Mouse (Mus musculus) embryonic fibroblast, embryonic 13.5 days (primary cell): Measurements from ENCODE around the gene Kif21b. TPM values are rescaled to one million over a fixed set of nuclear protein-coding genes. Genes with fewer than 3 reads are reported as not detected.
A peak's percentile ranks its signal among the peaks of the same experiment; 100 is the strongest.

Experiments
- H3K27ac ChIP-seq: 2 replicates; pipeline ENCODE4 v1.5.1; 2012; ENCODE audit warnings: low read length, control low read depth, inconsistent platforms; ENCODE audit not compliant: insufficient read depth
- H3K4me1 ChIP-seq: 2 replicates; pipeline ENCODE4 v1.6.1; 2011; ENCODE audit warnings: low read length; ENCODE audit not compliant: control insufficient read depth, insufficient read depth
- H3K4me3 ChIP-seq: 2 replicates; pipeline ENCODE4 v1.5.1; 2011; ENCODE audit warnings: mild to moderate bottlenecking, control low read depth, low read length; ENCODE audit not compliant: insufficient read depth
- CTCF ChIP-seq: IDR thresholded peaks from 2 replicates; pipeline ENCODE4 v1.5.1; 2011; ENCODE audit warnings: mild to moderate bottlenecking, control low read depth, low read length, moderate library complexity, borderline replicate concordance; ENCODE audit not compliant: insufficient read depth
- POLR2A ChIP-seq: IDR thresholded peaks from 2 replicates; pipeline ENCODE4 v1.6.1; 2011; ENCODE audit warnings: low read depth, mild to moderate bottlenecking, control low read depth, low read length, moderate library complexity
- polyA plus RNA-seq: library from polyadenylated mRNA; stranded (reverse); fragments of >200 nt; gene quantifications from 2 replicates; pipeline ENCODE4 v1.2.4, GENCODE M21; 2011; ENCODE audit warnings: low read depth; ENCODE audit not compliant: missing spikeins, insufficient read length

The Kif21b gene
- polyA plus RNA-seq, 1 experiment, result 19.4 TPM

DNA sequence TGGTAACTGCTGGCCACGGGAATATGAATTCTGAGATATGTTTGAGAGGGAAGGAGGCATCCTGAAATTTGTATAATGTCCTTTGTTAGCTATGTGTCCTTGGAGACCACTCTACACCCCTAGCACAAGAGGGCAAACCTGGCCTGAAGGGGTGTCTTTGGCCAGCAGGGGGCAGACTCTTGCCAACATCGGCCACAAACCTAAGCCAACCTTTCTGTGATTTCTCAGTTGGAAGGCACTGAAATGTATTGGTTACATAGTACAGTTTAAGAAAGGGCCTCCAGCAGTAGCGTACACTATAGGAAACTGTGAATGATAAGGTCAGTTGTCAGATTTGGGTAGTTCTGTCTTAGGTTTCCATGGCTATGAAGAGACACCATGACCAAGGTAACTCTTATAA is 15.0 kb upstream of the Kif21b start:
- H3K4me1 ChIP-seq, result no peaks in the 10 kb centered on the region
- no peak overlapping the region for H3K27ac ChIP-seq
- TF ChIP-seq POLR2A (no peak), CTCF (peak; percentile 59)
- H3K4me3 ChIP-seq, result no peak overlapping the region

- Histone ChIP-seq H3K27ac (no peak overlapping the region), H3K4me3 (no peak overlapping the region), H3K4me1 (no peaks in the 10 kb centered on the region)
- TF ChIP-seq POLR2A (no peak), CTCF (no peak)
These were observed 14.1 kb upstream of the Kif21b start for GRCm38 (mm10) chr1:136117069-136117468.

DNA sequence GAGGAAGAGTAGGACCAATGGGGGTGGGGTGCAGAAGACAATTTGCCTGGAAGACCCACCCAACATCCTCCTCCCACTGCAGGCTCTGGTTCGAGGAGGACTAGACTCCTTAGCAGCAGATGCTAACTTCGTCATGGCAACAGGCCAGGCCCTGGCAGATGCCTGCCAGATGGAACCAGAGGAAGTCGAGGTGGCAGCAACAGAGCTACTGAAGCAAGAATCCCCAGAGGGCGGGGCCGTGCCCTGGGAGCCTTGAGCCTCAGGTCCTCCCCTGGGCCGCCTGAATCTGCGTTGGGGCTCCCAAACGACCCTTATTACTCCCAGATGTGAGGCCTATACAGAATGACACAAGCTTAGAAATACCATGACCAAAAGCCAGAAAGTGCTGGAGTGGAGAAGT is 12.3 kb upstream of the Kif21b start:
- no peaks in the 10 kb centered on the region for H3K4me1 ChIP-seq
- no peak overlapping the region for H3K4me3 ChIP-seq
- no peak for TF ChIP-seq CTCF
- TF ChIP-seq POLR2A, result no peak
- no peak overlapping the region for H3K27ac ChIP-seq

DNA sequence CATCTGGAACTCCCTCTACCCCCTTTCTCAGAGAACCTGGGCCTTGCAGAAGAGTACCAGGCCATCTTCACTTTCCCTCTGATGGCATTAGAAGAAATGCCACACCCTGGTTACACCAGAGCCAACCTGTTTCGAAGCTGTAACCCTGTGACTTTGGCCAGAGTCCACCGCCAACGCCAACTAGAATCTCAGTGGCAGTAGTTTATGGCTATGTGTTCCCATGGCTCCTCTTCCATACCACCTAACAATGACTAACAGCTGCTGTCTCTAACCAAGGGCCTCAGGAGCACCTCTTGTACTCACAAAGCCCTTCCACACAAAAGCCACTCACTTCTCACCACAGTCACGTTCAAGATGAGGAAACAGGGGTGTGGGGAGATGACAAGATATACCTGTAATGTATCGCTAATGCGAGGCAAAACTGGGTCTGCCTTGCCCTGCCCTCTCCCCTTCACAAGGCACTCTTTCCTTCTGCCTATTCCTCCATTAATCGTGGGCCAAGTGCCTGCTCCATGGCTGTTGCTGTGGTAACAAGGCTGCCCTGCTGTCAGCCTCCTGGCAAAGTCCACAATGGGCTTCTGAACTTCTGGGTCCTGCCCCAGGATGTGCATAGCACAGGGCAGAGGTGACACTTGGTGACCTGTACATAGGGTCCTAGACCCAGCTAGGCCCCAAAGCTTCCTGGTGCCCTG is 11.5 kb upstream of the Kif21b start:
- Histone ChIP-seq H3K4me1 (no peaks in the 10 kb centered on the region), H3K4me3 (no peak overlapping the region), H3K27ac (no peak overlapping the region)
- TF ChIP-seq CTCF (no peak), POLR2A (no peak; the same call in 1 of the 2 replicates)

DNA sequence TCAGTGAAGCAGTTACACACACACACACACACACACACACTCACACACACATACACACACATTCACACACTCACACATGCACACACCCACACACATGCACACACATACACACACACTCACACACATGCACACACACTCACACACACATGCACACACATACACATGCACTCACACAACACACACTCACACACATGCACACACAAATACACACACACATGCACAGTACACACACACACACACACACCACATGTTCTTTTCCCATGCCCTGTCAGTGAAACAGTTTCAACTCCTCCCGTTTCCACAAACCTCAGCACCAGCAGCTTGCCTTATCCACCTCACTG is 11.0 kb upstream of the Kif21b start:
- no peak overlapping the region for H3K27ac ChIP-seq
- peak; percentile 54 for TF ChIP-seq POLR2A
- no peak for TF ChIP-seq CTCF
- H3K4me1 ChIP-seq, result no peaks in the 10 kb centered on the region
- no peak overlapping the region for H3K4me3 ChIP-seq

- TF ChIP-seq POLR2A (no peak), CTCF (no peak)
- no peak overlapping the region for H3K4me3 ChIP-seq
- H3K27ac ChIP-seq, result no peak overlapping the region
- H3K4me1 ChIP-seq, result no peaks in the 10 kb centered on the region
These were observed 10.4 kb upstream of the Kif21b start for GRCm38 (mm10) chr1:136120785-136121184.

GRCm38 (mm10) chr1:136122030-136122429 is 9.2 kb upstream of the Kif21b start:
- Histone ChIP-seq H3K27ac (no peak overlapping the region), H3K4me3 (no peak overlapping the region), H3K4me1 (peaks cover 9% of the 10 kb centered on the region)
- no peak for TF ChIP-seq CTCF
- no peak; the same call in 1 of the 2 replicates for TF ChIP-seq POLR2A

DNA sequence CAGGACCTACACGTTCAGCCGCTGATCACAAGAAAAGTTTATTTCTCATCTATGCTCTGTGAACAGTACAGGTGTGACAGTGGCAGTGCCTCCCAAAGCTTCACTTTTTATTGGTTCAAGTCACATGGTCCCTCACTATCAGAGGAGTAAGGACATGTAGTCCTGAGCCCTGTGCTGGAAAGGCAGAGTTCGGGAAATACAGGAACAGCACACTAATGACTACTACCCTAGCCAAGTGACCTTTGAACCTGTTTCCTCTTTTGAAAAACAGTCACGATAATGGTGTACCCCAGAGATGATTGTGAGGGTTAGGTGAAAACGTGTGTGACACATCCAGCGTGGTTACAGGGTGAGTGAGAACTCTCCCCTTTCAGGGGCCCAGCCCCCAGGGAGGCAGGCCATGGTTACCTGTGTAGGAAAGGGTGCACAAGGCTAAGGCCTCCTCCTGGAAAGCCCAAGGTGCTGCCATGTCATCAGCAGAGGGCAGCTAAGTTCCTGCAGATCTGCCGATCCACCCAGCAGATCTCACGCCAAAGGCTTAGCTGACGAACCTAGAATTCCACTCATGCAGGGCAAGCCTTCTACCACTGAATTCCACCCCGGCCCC is 4.9 kb upstream of the Kif21b start:
- TF ChIP-seq POLR2A, result no peak; the same call in 1 of the 2 replicates
- TF ChIP-seq CTCF, result no peak
- H3K4me1 ChIP-seq, result peaks cover 29% of the 10 kb centered on the region
- H3K27ac ChIP-seq, result no peak overlapping the region
- H3K4me3 ChIP-seq, result no peak overlapping the region

GRCm38 (mm10) chr1:136126895-136127294 is 4.3 kb upstream of the Kif21b start:
- H3K27ac ChIP-seq, result peak overlapping the region; percentile 84
- H3K4me3 ChIP-seq, result no peak overlapping the region
- peaks cover 29% of the 10 kb centered on the region for H3K4me1 ChIP-seq
- TF ChIP-seq CTCF (no peak), POLR2A (no peak; the same call in 1 of the 2 replicates)

DNA sequence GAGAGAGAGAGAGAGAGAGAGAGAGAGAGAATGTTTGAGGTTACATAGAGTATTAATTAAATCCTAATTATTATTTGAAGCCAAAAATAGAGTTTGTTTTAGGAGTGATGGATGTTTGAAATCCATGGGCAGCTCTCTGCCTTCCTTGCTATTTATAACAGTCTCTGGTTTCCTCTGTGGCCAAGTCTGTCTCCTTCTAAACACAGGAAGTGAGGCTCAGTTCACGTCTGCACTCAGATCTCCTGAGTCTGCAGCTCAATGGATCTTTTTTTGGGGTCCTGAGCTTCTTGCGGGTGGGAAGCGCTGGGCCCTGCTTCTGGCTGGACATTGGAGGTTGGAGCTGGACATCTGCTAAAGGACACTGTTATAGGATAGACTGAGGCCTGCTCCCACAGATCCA is 3.3 kb upstream of the Kif21b start:
- no peak for TF ChIP-seq CTCF
- TF ChIP-seq POLR2A, result no peak
- peaks cover 29% of the 10 kb centered on the region for H3K4me1 ChIP-seq
- H3K27ac ChIP-seq, result peak overlapping the region; percentile 85
- H3K4me3 ChIP-seq, result no peak overlapping the region

- Histone ChIP-seq H3K4me1 (peaks cover 29% of the 10 kb centered on the region), H3K4me3 (no peak overlapping the region), H3K27ac (peak overlapping the region; percentile 85)
- TF ChIP-seq CTCF (no peak), POLR2A (no peak)
These were observed 2.8 kb upstream of the Kif21b start for GRCm38 (mm10) chr1:136128416-136128815.
